Mouse (Mus musculus) 3134 (cell line): ENCODE measurements around the gene Ctbs.

ENCODE experiments used
- DNase-seq: peaks from one replicate; pipeline ENCODE4 v3.0.0-alpha.2; 2011; ENCODE audit warnings: low spot score; ENCODE audit not compliant: insufficient read length; ENCODE audit errors: extremely low read depth

The Ctbs gene

GRCm38 (mm10) chr3:146486464-146486863 lies 36.9 kb downstream of the Ctbs start:
- no peak for DNase-seq

GRCm38 (mm10) chr3:146494941-146495340 lies 45.3 kb downstream of the Ctbs start:
- DNase-seq = no peak

DNA sequence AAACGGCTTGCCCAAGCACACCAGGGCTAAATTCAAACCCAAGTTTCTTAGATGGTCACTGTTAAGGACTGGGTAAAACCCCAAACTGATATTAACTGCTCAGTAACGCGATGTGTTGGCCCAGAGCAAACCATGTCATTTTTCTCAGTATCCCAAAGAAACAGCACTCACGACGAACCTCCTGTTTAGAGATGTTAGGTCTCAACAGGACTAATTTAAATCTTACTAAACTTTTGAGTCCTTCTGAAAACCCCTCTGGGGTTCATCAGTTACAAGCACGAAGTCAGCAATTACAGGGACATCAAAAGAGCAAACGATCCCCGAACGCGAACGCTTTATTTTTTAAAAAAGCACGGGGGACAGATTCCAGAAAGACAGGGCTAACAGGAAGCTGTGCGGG lies 49.4 kb downstream of the Ctbs start:
- DNase-seq = no peak

- peak; percentile 96 for DNase-seq
Measured at GRCm38 (mm10) chr3:146499431-146500002, 49.9 kb downstream of the Ctbs start, which contains the start of the genes Spata1 and Gng5. Gene Spata1, minus strand, starts transcription at chr3:146499753. Gene Gng5, plus strand, starts transcription at chr3:146499807.

- peak; percentile 82 for DNase-seq
Measured at GRCm38 (mm10) chr3:146500003-146500809, 50.6 kb downstream of the Ctbs start.

GRCm38 (mm10) chr3:146500810-146501201 lies 51.2 kb downstream of the Ctbs start:
- no peak for DNase-seq

GRCm38 (mm10) chr3:146501601-146502123 lies 52.1 kb downstream of the Ctbs start:
- no peak for DNase-seq

DNA sequence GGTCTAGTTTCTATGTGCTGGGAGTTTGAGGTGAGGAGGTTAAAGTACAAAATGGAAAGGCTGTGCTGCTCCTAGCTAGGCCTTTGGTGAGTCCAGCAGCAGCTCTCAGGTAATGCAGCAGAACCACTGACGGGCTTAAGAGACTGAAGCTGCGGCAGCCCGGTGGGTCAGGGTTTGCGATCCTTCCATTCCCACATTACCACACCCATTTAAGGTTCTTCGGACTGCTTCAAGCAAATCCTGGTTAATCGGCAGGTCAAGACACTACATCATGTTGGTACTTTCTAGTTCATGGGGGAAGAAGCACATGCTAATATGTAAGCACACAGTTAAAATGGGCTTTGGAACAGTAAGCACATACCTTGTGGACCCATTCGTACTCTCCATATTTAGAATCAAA lies 57.1 kb downstream of the Ctbs start:
- no peak for DNase-seq
